Mouse (Mus musculus): Measurements from ENCODE around the gene Gm49333.
"Not testable (repeated sequence)": the region's sequence is repeated elsewhere in the genome, so short reads cannot be mapped to it uniquely, and the experiment has no call there.

Gene Gm49333

GRCm38 (mm10) chr16:20628871-20629391 lies 17.5 kb downstream of the Gm49333 start:
- no peak for DNase-seq (ENCODE audit: low spot score)

GRCm38 (mm10) chr16:20629731-20630634 lies 18.6 kb downstream of the Gm49333 start, which contains the start of gene Ece2:
Gene Ece2, plus strand, starts transcription at chr16:20629828.
- no peak for DNase-seq (ENCODE audit: low spot score)

GRCm38 (mm10) chr16:20637410-20637809 lies 26.0 kb downstream of the Gm49333 start:
- no peak for DNase-seq (ENCODE audit: low spot score)

- DNase-seq (ENCODE audit: low spot score), result no peak
Observed at GRCm38 (mm10) chr16:20638367-20638766, 27.0 kb downstream of the Gm49333 start.

GRCm38 (mm10) chr16:20642161-20642560 lies 30.8 kb downstream of the Gm49333 start:
- DNase-seq (ENCODE audit: low spot score), result peak; percentile 14

GRCm38 (mm10) chr16:20643911-20644310 lies 32.5 kb downstream of the Gm49333 start:
- no peak for DNase-seq (ENCODE audit: low spot score)

- peak; percentile 95 for DNase-seq (ENCODE audit: low spot score)
Observed at GRCm38 (mm10) chr16:20651076-20651946, 39.9 kb downstream of the Gm49333 start, which contains the start of gene Psmd2. Gene Psmd2, plus strand, starts transcription at chr16:20651652.

- DNase-seq (ENCODE audit: low spot score), result no peak
Observed at GRCm38 (mm10) chr16:20651947-20652310, 40.5 kb downstream of the Gm49333 start.

- no peak for DNase-seq (ENCODE audit: low spot score)
Observed at GRCm38 (mm10) chr16:20653315-20653714, 41.9 kb downstream of the Gm49333 start.

GRCm38 (mm10) chr16:20657661-20658060 lies 46.3 kb downstream of the Gm49333 start:
- DNase-seq (ENCODE audit: low spot score), result no peak

GRCm38 (mm10) chr16:20668013-20668412 lies 56.6 kb downstream of the Gm49333 start, which contains the start of gene Eif4g1:
Gene Eif4g1, plus strand, starts transcription at chr16:20668313.
- DNase-seq (ENCODE audit: low spot score), result not testable (repeated sequence)

GRCm38 (mm10) chr16:20670291-20670690 lies 58.9 kb downstream of the Gm49333 start:
- DNase-seq (ENCODE audit: low spot score), result no peak

- no peak for DNase-seq (ENCODE audit: low spot score)
Observed at GRCm38 (mm10) chr16:20671886-20672285, 60.5 kb downstream of the Gm49333 start.

GRCm38 (mm10) chr16:20672500-20672902 lies 61.1 kb downstream of the Gm49333 start:
- DNase-seq (ENCODE audit: low spot score), result peak; percentile 89

GRCm38 (mm10) chr16:20672965-20673705 lies 61.7 kb downstream of the Gm49333 start:
- no peak for DNase-seq (ENCODE audit: low spot score)

- DNase-seq (ENCODE audit: low spot score), result peak; percentile 51
Observed at GRCm38 (mm10) chr16:20673706-20674303, 62.4 kb downstream of the Gm49333 start.

GRCm38 (mm10) chr16:20675213-20675612 lies 63.8 kb downstream of the Gm49333 start:
- no peak for DNase-seq (ENCODE audit: low spot score)

- no peak for DNase-seq (ENCODE audit: low spot score)
Observed at GRCm38 (mm10) chr16:20676702-20677101, 65.3 kb downstream of the Gm49333 start.

- DNase-seq (ENCODE audit: low spot score), result no peak
Observed at GRCm38 (mm10) chr16:20677380-20677779, 66.0 kb downstream of the Gm49333 start.

GRCm38 (mm10) chr16:20677974-20678675 lies 66.7 kb downstream of the Gm49333 start:
- DNase-seq (ENCODE audit: low spot score), result peak; percentile 84

Data from spleen, adult 12 weeks (tissue).